Mouse (Mus musculus): Measurements from ENCODE around the gene Zfp871.

DNA sequence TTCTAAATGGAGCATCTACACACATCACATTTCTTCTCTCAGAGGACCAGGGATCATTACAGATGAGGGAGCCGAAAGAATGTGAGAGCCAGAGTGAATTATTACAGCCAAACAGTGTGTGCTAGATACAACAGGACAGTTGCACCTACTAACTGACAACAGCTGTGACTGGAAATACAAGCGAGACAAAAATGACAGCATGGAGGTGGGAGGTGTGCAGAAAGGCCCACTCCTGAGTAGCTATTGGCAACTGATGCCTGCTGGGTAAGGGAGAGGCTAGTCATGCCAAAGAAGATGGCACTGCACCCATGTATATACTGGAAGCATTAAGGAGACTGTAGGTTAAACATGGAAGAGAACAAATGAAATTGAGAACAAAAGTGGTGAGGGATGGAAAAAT, 21.7 kb downstream of the Zfp871 start:
- no peak for TF ChIP-seq POLR2A (IDR thresholded peaks at IDR 0.05; ENCODE audit: low read depth, low read length)
- no peak for TF ChIP-seq CTCF (conservative IDR thresholded peaks at IDR 0.05; ENCODE audit: insufficient read depth, insufficient read length, low read depth, low read length)

All from kidney, adult 2 months (tissue).